Mouse (Mus musculus) ES-E14 (cell line): ENCODE measurements around the gene Fzd7.

Experiments
- CHD2 ChIP-seq: IDR thresholded peaks from 2 replicates; pipeline ENCODE4 v1.6.1; 2014; ENCODE audit warnings: mild to moderate bottlenecking, low read depth, low read length, inconsistent platforms
- HCFC1 ChIP-seq: IDR thresholded peaks from 2 replicates; pipeline ENCODE4 v1.6.1; 2012; ENCODE audit warnings: low read length, inconsistent platforms, borderline replicate concordance; ENCODE audit not compliant: insufficient read depth
- MAFK ChIP-seq: IDR thresholded peaks from 2 replicates; pipeline ENCODE4 v1.6.1; 2014; ENCODE audit warnings: mild to moderate bottlenecking, low read depth, low read length, inconsistent platforms; ENCODE audit not compliant: insufficient read depth
- ZNF384 ChIP-seq: IDR thresholded peaks from 2 replicates; pipeline ENCODE4 v1.6.1; 2012; ENCODE audit warnings: low read depth, low read length, inconsistent platforms

DNA sequence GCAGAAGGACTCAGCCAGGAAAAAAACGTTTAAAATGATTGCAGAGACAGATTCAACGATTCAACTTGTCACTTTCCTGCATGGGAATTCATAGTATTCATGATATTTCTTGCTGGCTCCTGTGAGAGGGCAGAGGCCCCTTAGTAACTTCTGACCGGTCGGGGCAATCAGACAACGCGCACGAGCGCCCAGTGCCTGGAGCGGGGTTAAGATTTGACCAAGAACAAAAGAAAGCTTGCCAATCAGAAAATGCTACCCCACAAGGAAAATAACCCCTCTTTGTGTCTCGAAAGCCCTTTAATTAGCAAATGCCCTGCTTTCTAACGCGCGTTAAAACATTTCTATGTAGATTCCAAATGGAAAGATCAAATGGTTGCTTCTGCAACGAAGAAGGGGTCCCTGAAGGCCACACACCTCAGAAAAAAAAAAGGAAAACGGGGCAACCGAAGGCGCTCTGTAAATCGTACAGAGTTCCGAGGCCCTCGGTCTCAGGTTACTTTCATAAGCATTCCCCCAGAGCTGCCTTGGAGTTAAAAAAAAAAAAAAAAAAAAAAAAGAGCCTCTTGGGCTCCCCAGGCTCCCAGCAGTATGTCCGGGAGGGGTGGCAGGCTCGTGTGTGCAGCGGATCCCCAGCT, 1.3 kb upstream of the Fzd7 start:
- TF ChIP-seq CHD2 (no peak), MAFK (no peak), HCFC1 (no peak), ZNF384 (peak; percentile 91)
